Mouse (Mus musculus) MEL (cell line): Measurements from ENCODE around the gene Gon7.

Source experiments
- MEF2A ChIP-seq: IDR thresholded peaks from 2 replicates; pipeline ENCODE4 v1.6.1; 2014; ENCODE audit warnings: low read depth, mild to moderate bottlenecking, inconsistent platforms, low read length, improper control_type of control experiment; ENCODE audit not compliant: poor library complexity, insufficient replicate concordance, severe bottlenecking; ENCODE audit errors: extremely low read depth
- POLR2A ChIP-seq, 2 experiments: IDR thresholded peaks; 2 replicates each; pipeline ENCODE4 v1.6.1; 2011 to 2012; ENCODE audit warnings: low read length in 2 of 2, mild to moderate bottlenecking in 2 of 2, control low read depth in 1 of 2, improper control_type of control experiment in 1 of 2, low read depth in 1 of 2, moderate library complexity in 1 of 2; ENCODE audit not compliant: control insufficient read depth in 1 of 2, insufficient read depth in 1 of 2, poor library complexity in 1 of 2

DNA sequence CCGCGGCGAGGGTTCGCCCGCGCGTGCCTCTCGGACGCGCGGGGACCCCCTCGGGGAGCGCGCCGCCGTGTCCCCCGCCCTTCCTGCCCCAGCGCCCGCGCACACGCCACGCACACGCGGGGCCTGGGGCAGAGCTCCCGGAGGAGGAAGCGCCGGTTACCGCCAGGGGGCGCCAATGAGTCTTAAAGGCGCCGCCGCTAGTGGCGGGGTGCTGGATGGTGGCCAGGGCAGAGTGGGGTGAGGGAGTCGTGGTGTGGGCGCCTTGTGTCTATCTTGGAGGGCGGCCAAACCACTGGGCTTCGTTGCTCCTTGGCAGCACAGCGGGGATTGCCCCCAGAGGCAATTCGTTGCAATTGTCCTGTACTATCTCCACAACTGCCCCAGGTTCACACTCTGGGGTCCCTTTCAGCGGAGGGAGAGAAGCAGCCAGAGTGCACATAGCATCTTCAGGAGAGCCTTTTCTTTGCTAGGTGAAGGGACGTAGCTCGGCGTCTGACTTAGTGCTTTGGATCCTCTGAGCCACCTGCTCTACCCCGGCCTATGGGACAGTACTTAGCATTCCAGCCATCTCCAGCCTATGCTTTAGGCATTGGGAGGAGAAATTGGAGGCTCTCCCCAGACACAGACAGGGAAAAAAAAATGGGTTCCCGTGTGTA lies 52.3 kb downstream of the Gon7 start:
- 0 out of 4 replicates have a peak, but pooled peaks of 1 of the 2 experiments have one; percentile 10 for TF ChIP-seq POLR2A (IDR thresholded peaks at IDR 0.05; ENCODE audit: control insufficient read depth in 1 of 2, insufficient read depth in 1 of 2, low read depth in 1 of 2, low read length in 2 of 2, poor library complexity in 1 of 2)
- no peak for TF ChIP-seq MEF2A
